Mouse (Mus musculus) hindbrain, embryonic 13.5 days (tissue): ENCODE measurements around the gene Gm13769. TPM values are rescaled to one million over a fixed set of nuclear protein-coding genes. Genes with fewer than 3 reads are reported as not detected.
A peak's percentile ranks its signal among the peaks of the same experiment; 100 is the strongest.
"Not testable (repeated sequence)": the region's sequence is repeated elsewhere in the genome, so short reads cannot be mapped to it uniquely, and the experiment has no call there.

ENCODE experiments used
- ATAC-seq: fragments of 200-750 bp; cut with Nextera tagmentation; 2 replicates; pipeline ENCODE4 v1.8.0; 2017; ENCODE audit warnings: moderate TSS enrichment; ENCODE audit not compliant: low FRiP score
- H3K27ac ChIP-seq: fragments of 300-500 bp; sonication (generic); 2 replicates; pipeline ENCODE4 v1.5.1; 2015; ENCODE audit warnings: inconsistent platforms, mild to moderate bottlenecking, moderate library complexity
- H3K27me3 ChIP-seq: fragments of 300-500 bp; sonication (generic); 2 replicates; pipeline ENCODE4 v1.6.1; 2015; ENCODE audit warnings: mild to moderate bottlenecking, inconsistent platforms
- H3K36me3 ChIP-seq: fragments of 300-500 bp; sonication (generic); 2 replicates; pipeline ENCODE4 v1.6.1; 2015; ENCODE audit warnings: mild to moderate bottlenecking, inconsistent platforms
- H3K4me1 ChIP-seq: fragments of 300-500 bp; sonication (generic); replicated peaks from 2 replicates; pipeline ENCODE4 v1.6.1; 2015; ENCODE audit warnings: inconsistent platforms
- H3K4me2 ChIP-seq: fragments of 300-500 bp; sonication (generic); 2 replicates; pipeline ENCODE4 v1.6.1; 2015; ENCODE audit warnings: inconsistent platforms, mild to moderate bottlenecking, moderate library complexity
- H3K4me3 ChIP-seq: fragments of 300-500 bp; sonication (generic); 2 replicates; pipeline ENCODE4 v1.5.1; 2015; ENCODE audit warnings: mild to moderate bottlenecking, inconsistent platforms
- H3K9ac ChIP-seq: fragments of 300-500 bp; sonication (generic); 2 replicates; pipeline ENCODE4 v1.6.1; 2015; ENCODE audit warnings: mild to moderate bottlenecking, inconsistent platforms
- H3K9me3 ChIP-seq: fragments of 300-500 bp; sonication (generic); 2 replicates; pipeline ENCODE4 v1.6.1; 2016; ENCODE audit warnings: inconsistent platforms
- WGBS: fragments of 180-500 bp; shearing (Covaris S2); methylation state at CpG from one replicate; pipeline ENCODE4 v1.1.7; 2015; 5-methylcytosine and 5-hydroxymethylcytosine counted together
- polyA plus RNA-seq: library from polyadenylated mRNA; unstranded; fragments of >200 nt; fragmentation: Nextera tagmentation; extraction: Ambion mirVana; gene quantifications from 2 replicates; pipeline ENCODE4 v1.2.1, GENCODE M21; 2015

The Gm13769 gene
- polyA plus RNA-seq, result not detected in 2 replicates

GRCm38 (mm10) chr2:90321900-90322299 lies at the start of gene Gm13769:
Gene Gm13769 (plus strand): TSS chr2:90322200.
- ATAC-seq, H3K4me1 ChIP-seq, H3K27ac ChIP-seq, H3K9ac ChIP-seq, H3K9me3 ChIP-seq, H3K4me3 ChIP-seq, H3K27me3 ChIP-seq, H3K4me2 ChIP-seq, H3K36me3 ChIP-seq: not testable (repeated sequence)
- WGBS, result no CpG with 5 or more reads among the region's 6 CpGs

GRCm38 (mm10) chr2:90292741-90293140 lies 29.3 kb upstream of the Gm13769 start, which contains the start of gene Olfr1272:
Gene Olfr1272 (minus strand): TSS chr2:90292841.
- no peak for ATAC-seq
- H3K9ac ChIP-seq, result no peak within 1 kb of the TSS
- no peaks in the 10 kb centered on the region for H3K4me1 ChIP-seq
- no peaks in the 10 kb centered on the region for H3K36me3 ChIP-seq
- H3K27me3 ChIP-seq, result no peaks in the 10 kb centered on the region
- no peak within 1 kb of the TSS for H3K4me3 ChIP-seq
- no peaks in the 10 kb centered on the region for H3K9me3 ChIP-seq
- H3K4me2 ChIP-seq, result no peak within 1 kb of the TSS
- 73% methylated on average over 6 of the region's 6 CpGs for WGBS
- H3K27ac ChIP-seq, result no peak within 1 kb of the TSS

GRCm38 (mm10) chr2:90346694-90347093 lies 24.7 kb downstream of the Gm13769 start:
- not testable (repeated sequence) for H3K4me1 ChIP-seq, ATAC-seq, H3K4me3 ChIP-seq, H3K27me3 ChIP-seq, H3K27ac ChIP-seq, H3K36me3 ChIP-seq, H3K9me3 ChIP-seq, H3K9ac ChIP-seq, H3K4me2 ChIP-seq
- WGBS, result no CpG with 5 or more reads among the region's 4 CpGs

- H3K4me2 ChIP-seq, H3K9ac ChIP-seq, H3K4me3 ChIP-seq, H3K27me3 ChIP-seq, H3K9me3 ChIP-seq, H3K27ac ChIP-seq, H3K36me3 ChIP-seq, H3K4me1 ChIP-seq: not testable (repeated sequence)
- WGBS, result no CpG with 5 or more reads among the region's 6 CpGs
- 0 out of 2 replicates have a peak, but pooled peaks have one; percentile 28 for ATAC-seq
Observed at GRCm38 (mm10) chr2:90351047-90351446, 29.0 kb downstream of the Gm13769 start.

- H3K4me3 ChIP-seq, H3K27me3 ChIP-seq, H3K36me3 ChIP-seq, H3K27ac ChIP-seq, H3K4me2 ChIP-seq, H3K4me1 ChIP-seq, H3K9me3 ChIP-seq, H3K9ac ChIP-seq: not testable (repeated sequence)
- peak; percentile 57; the same call in 1 of the 2 replicates for ATAC-seq
- WGBS, result no CpG with 5 or more reads among the region's 3 CpGs
Observed at GRCm38 (mm10) chr2:90351540-90351939, 29.5 kb downstream of the Gm13769 start.

GRCm38 (mm10) chr2:90359229-90359628 lies 37.2 kb downstream of the Gm13769 start:
- H3K9ac ChIP-seq, H3K27me3 ChIP-seq, H3K4me1 ChIP-seq, H3K4me2 ChIP-seq, H3K27ac ChIP-seq, H3K4me3 ChIP-seq, H3K36me3 ChIP-seq, H3K9me3 ChIP-seq, ATAC-seq: not testable (repeated sequence)
- WGBS, result no CpG with 5 or more reads among the region's 5 CpGs

GRCm38 (mm10) chr2:90360199-90360598 lies 38.2 kb downstream of the Gm13769 start:
- H3K36me3 ChIP-seq, H3K27ac ChIP-seq, H3K4me3 ChIP-seq, H3K4me2 ChIP-seq, H3K27me3 ChIP-seq, ATAC-seq, H3K4me1 ChIP-seq, H3K9me3 ChIP-seq, H3K9ac ChIP-seq: not testable (repeated sequence)
- WGBS, result no CpG with 5 or more reads among the region's 4 CpGs

Other genes starting within 250 kb of the Gm13769 start
- gene Olfr1269, start 200.8 kb upstream of the Gm13769 start, polyA plus RNA-seq, result not detected in 2 replicates
- 0.06 TPM in 1 of 2 replicates, not detected in the other for gene Olfr32, start 179.9 kb upstream of the Gm13769 start, polyA plus RNA-seq
- not detected in 2 replicates for gene Olfr1270, start 169.1 kb upstream of the Gm13769 start, polyA plus RNA-seq
- gene Olfr1506, start 97.7 kb upstream of the Gm13769 start, polyA plus RNA-seq, result not detected in 2 replicates
- gene Olfr142, start 64.6 kb upstream of the Gm13769 start, polyA plus RNA-seq, result not detected in 2 replicates
- not detected in 2 replicates for gene Olfr1271, start 51.2 kb upstream of the Gm13769 start, polyA plus RNA-seq
- not detected in 2 replicates for gene Olfr1272, start 29.4 kb upstream of the Gm13769 start, polyA plus RNA-seq
- not detected in 2 replicates for gene Olfr1274-ps, start 76.5 kb downstream of the Gm13769 start, polyA plus RNA-seq